Mouse (Mus musculus): ENCODE results near the gene Fbxo4.
A peak's percentile ranks its signal among the peaks of the same experiment; 100 is the strongest.

GRCm38 (mm10) chr15:3978279-3978678, 1.1 kb downstream of the Fbxo4 start:
- TF ChIP-seq CTCF (IDR thresholded peaks at IDR 0.05), result peak; percentile 39
- no peak for TF ChIP-seq EP300 (IDR thresholded peaks at IDR 0.05)
